In the genomic region with DNA sequence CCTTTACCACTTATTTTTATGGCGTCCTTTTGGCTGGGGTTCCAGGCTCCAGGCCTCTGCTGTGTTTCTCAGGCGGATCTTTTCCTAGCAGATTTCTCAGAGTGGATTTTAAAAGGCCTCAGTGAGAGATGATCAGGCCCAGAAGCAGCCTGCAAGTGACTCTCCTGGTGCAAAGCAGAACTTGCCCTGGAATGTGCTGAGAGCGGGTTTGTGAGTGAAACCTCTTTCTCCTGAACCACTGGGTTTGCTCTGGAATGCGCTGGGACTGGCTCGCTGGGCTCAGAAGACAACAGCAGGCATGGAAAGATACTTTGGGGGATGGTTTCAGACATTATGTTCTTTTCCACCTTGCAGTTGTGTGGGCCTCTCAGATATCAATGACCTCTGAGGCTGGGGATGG, we compare ENCODE assay signal across 30 mouse cellular contexts. TPM values are rescaled to one million over a fixed set of nuclear protein-coding genes. Genes with fewer than 3 reads are reported as not detected.
DNase-seq lines count a peak whose midpoint lies in the region; ATAC-seq and TF ChIP-seq lines count a peak whose summit lies in the region.
"Had no signal": no experiment of that assay in that cellular context is flagged by ENCODE, and none has a peak within 500 bp of the region (broad histone marks: within the 10 kb centered on the region; RNA-seq: fewer than 3 reads in every experiment).

No protein-coding gene starts in this region.

- H3K4me1 ChIP-seq in embryonic facial prominence, embryonic 12.5 days = no peaks in the 10 kb centered on the region
- H3K4me1 ChIP-seq in embryonic facial prominence, embryonic 10.5 days = peaks cover 4% of the 10 kb centered on the region
- H3K4me1 ChIP-seq in stomach, embryonic 16.5 days (ENCODE audit: control insufficient read depth, insufficient read depth, low read length) = no peaks in the 10 kb centered on the region
- H3K4me1 ChIP-seq in stomach, postnatal 0 days (replicated peaks; ENCODE audit: control insufficient read depth, insufficient read depth) = no peaks in the 10 kb centered on the region
- H3K4me1 ChIP-seq in limb, embryonic 10.5 days = peaks cover 5% of the 10 kb centered on the region; the same call in 1 of the 2 replicates
- H3K4me1 ChIP-seq in limb, embryonic 15.5 days = peaks cover 6% of the 10 kb centered on the region

- no peak for ATAC-seq in embryonic facial prominence, embryonic 12.5 days (ENCODE audit: insufficient number of reproducible peaks, insufficient read depth, low FRiP score, low TSS enrichment)
- ATAC-seq in stomach, embryonic 16.5 days (ENCODE audit: insufficient read depth, low FRiP score) = no peak
- no peak for ATAC-seq in stomach, postnatal 0 days (ENCODE audit: low FRiP score, low TSS enrichment)
- ATAC-seq in limb, embryonic 15.5 days (ENCODE audit: insufficient number of reproducible peaks, low FRiP score, low TSS enrichment, low read depth) = no peak
- ATAC-seq: forebrain, embryonic 15.5 days; intestine, embryonic 15.5 days had no signal

- H3K27me3 ChIP-seq in embryonic facial prominence, embryonic 12.5 days = no peaks in the 10 kb centered on the region
- no peaks in the 10 kb centered on the region for H3K27me3 ChIP-seq in embryonic facial prominence, embryonic 10.5 days (replicated peaks; ENCODE audit: low read depth, poor library complexity, severe bottlenecking)
- no peaks in the 10 kb centered on the region for H3K27me3 ChIP-seq in stomach, embryonic 16.5 days (ENCODE audit: control insufficient read depth, insufficient read depth, low read length)
- no peaks in the 10 kb centered on the region for H3K27me3 ChIP-seq in stomach, postnatal 0 days (ENCODE audit: control insufficient read depth, insufficient read depth, low read length)
- H3K27me3 ChIP-seq in limb, embryonic 10.5 days (ENCODE audit: low read depth, poor library complexity, severe bottlenecking) = no peaks in the 10 kb centered on the region
- no peaks in the 10 kb centered on the region for H3K27me3 ChIP-seq in limb, embryonic 15.5 days
- H3K27me3 ChIP-seq: CH12.LX; heart, embryonic 13.5 days; hindbrain, embryonic 12.5 days; hindbrain, embryonic 15.5 days; intestine, embryonic 15.5 days; Patski had no signal

- H3K27ac ChIP-seq in embryonic facial prominence, embryonic 12.5 days = peak overlapping the region; percentile 14; the same call in 1 of the 2 replicates
- H3K27ac ChIP-seq in embryonic facial prominence, embryonic 10.5 days (replicated peaks) = no peak overlapping the region
- no peak overlapping the region for H3K27ac ChIP-seq in stomach, embryonic 16.5 days (ENCODE audit: low read length)
- H3K27ac ChIP-seq in stomach, postnatal 0 days (replicated peaks) = no peak overlapping the region
- H3K27ac ChIP-seq in limb, embryonic 10.5 days = 0 out of 2 replicates have a peak overlapping the region, but pooled peaks have one; percentile 11
- H3K27ac ChIP-seq in limb, embryonic 15.5 days = peak overlapping the region; percentile 62
- H3K27ac ChIP-seq: forebrain, embryonic 10.5 days; forebrain, embryonic 15.5 days; heart, adult 2 months; heart, embryonic 10.5 days; heart, embryonic 13.5 days; hindbrain, embryonic 12.5 days; hindbrain, embryonic 15.5 days; intestine, embryonic 15.5 days had no signal

- H3K9me3 ChIP-seq in embryonic facial prominence, embryonic 12.5 days = no peaks in the 10 kb centered on the region
- peaks cover 8% of the 10 kb centered on the region; the same call in 1 of the 2 replicates for H3K9me3 ChIP-seq in embryonic facial prominence, embryonic 10.5 days
- H3K9me3 ChIP-seq in stomach, embryonic 16.5 days (replicated peaks; ENCODE audit: control insufficient read depth, low read length) = no peaks in the 10 kb centered on the region
- H3K9me3 ChIP-seq in stomach, postnatal 0 days (ENCODE audit: control insufficient read depth, low read length) = no peaks in the 10 kb centered on the region
- 0 out of 2 replicates have a peak, but pooled peaks cover 3% of the 10 kb centered on the region for H3K9me3 ChIP-seq in limb, embryonic 10.5 days (replicated peaks)
- no peaks in the 10 kb centered on the region for H3K9me3 ChIP-seq in limb, embryonic 15.5 days
- H3K9me3 ChIP-seq: forebrain, embryonic 15.5 days; heart, embryonic 10.5 days; hindbrain, embryonic 12.5 days; hindbrain, embryonic 15.5 days; intestine, embryonic 15.5 days had no signal

- no peak overlapping the region for H3K9ac ChIP-seq in embryonic facial prominence, embryonic 12.5 days
- H3K9ac ChIP-seq in stomach, embryonic 16.5 days (ENCODE audit: low read length) = 0 out of 2 replicates have a peak overlapping the region, but pooled peaks have one; percentile 17
- no peak overlapping the region for H3K9ac ChIP-seq in stomach, postnatal 0 days (ENCODE audit: low read length)
- H3K9ac ChIP-seq in limb, embryonic 15.5 days = no peak overlapping the region
- H3K9ac ChIP-seq: forebrain, embryonic 15.5 days; heart, embryonic 13.5 days; hindbrain, embryonic 12.5 days; hindbrain, embryonic 15.5 days; intestine, embryonic 15.5 days had no signal

- TF ChIP-seq EP300 in stomach, postnatal 0 days (optimal IDR thresholded peaks at IDR 0.05) = no peak

- H3K4me2 ChIP-seq in embryonic facial prominence, embryonic 12.5 days (replicated peaks) = no peak overlapping the region
- H3K4me2 ChIP-seq in stomach, embryonic 16.5 days (ENCODE audit: low read depth, low read length) = no peak overlapping the region
- H3K4me2 ChIP-seq in stomach, postnatal 0 days (replicated peaks; ENCODE audit: low read depth) = no peak overlapping the region
- no peak overlapping the region for H3K4me2 ChIP-seq in limb, embryonic 15.5 days
- H3K4me2 ChIP-seq: forebrain, embryonic 15.5 days; heart, embryonic 13.5 days; hindbrain, embryonic 12.5 days; hindbrain, embryonic 15.5 days; intestine, embryonic 15.5 days had no signal

- no peak for TF ChIP-seq CTCF in stomach, postnatal 0 days (IDR thresholded peaks at IDR 0.05; ENCODE audit: low read depth)

- no peaks in the 10 kb centered on the region for H3K36me3 ChIP-seq in embryonic facial prominence, embryonic 12.5 days
- H3K36me3 ChIP-seq in embryonic facial prominence, embryonic 10.5 days (replicated peaks) = no peaks in the 10 kb centered on the region
- H3K36me3 ChIP-seq in stomach, embryonic 16.5 days (ENCODE audit: control insufficient read depth, insufficient read depth, low read length) = no peaks in the 10 kb centered on the region
- H3K36me3 ChIP-seq in stomach, postnatal 0 days (ENCODE audit: control insufficient read depth, insufficient read depth, low read length) = no peaks in the 10 kb centered on the region
- no peaks in the 10 kb centered on the region for H3K36me3 ChIP-seq in limb, embryonic 10.5 days
- no peaks in the 10 kb centered on the region for H3K36me3 ChIP-seq in limb, embryonic 15.5 days
- H3K36me3 ChIP-seq: forebrain, embryonic 10.5 days; forebrain, embryonic 15.5 days; G1E; heart, embryonic 10.5 days; heart, embryonic 13.5 days; hindbrain, embryonic 12.5 days; hindbrain, embryonic 15.5 days; intestine, embryonic 15.5 days had no signal

- 56% methylated on average over 5 of the region's 5 CpGs for WGBS in embryonic facial prominence, embryonic 12.5 days
- 69% methylated on average over 5 of the region's 5 CpGs for WGBS in embryonic facial prominence, embryonic 10.5 days
- 60% methylated on average over 5 of the region's 5 CpGs for WGBS in stomach, embryonic 16.5 days
- 69% methylated on average over 5 of the region's 5 CpGs for WGBS in stomach, postnatal 0 days
- 66% methylated on average over 5 of the region's 5 CpGs for WGBS in limb, embryonic 10.5 days
- WGBS in limb, embryonic 15.5 days = 43% methylated on average over 5 of the region's 5 CpGs

- H3K4me3 ChIP-seq in embryonic facial prominence, embryonic 12.5 days = no peak overlapping the region
- H3K4me3 ChIP-seq in embryonic facial prominence, embryonic 10.5 days = no peak overlapping the region
- no peak overlapping the region for H3K4me3 ChIP-seq in stomach, embryonic 16.5 days (replicated peaks; ENCODE audit: low read length)
- H3K4me3 ChIP-seq in stomach, postnatal 0 days (ENCODE audit: low read depth, low read length) = no peak overlapping the region
- H3K4me3 ChIP-seq in limb, embryonic 10.5 days = no peak overlapping the region
- H3K4me3 ChIP-seq in limb, embryonic 15.5 days = no peak overlapping the region
- H3K4me3 ChIP-seq: forebrain, embryonic 10.5 days; forebrain, embryonic 15.5 days; heart, adult 2 months; heart, embryonic 10.5 days; heart, embryonic 13.5 days; hindbrain, embryonic 12.5 days; hindbrain, embryonic 15.5 days; intestine, embryonic 15.5 days had no signal

- no peak for DNase-seq in embryonic facial prominence, embryonic 10.5 days (ENCODE audit: low spot score)
- DNase-seq in stomach, postnatal 0 days (ENCODE audit: low spot score) = no peak
- DNase-seq in limb, embryonic 10.5 days (ENCODE audit: low spot score) = no peak
- no peak for DNase-seq in adrenal gland, adult 8-10 months
- DNase-seq in left cerebral cortex, adult 8-10 months (ENCODE audit: low spot score in 2 of 2) = no peak
- DNase-seq: adrenal gland, postnatal 14 days; B cell, adult 2 months; cerebellum, adult 11 months; cerebellum, adult 2 months; cerebellum, adult 9-11 months; cerebellum, postnatal 25 days; gastrocnemius, postnatal 25 days had no signal

RNA-seq across cellular contexts. Expression of a gene that starts 22.7 kb away (rescaled TPM):
- polyA plus RNA-seq in embryonic facial prominence, embryonic 12.5 days (2016; fragmentation: Nextera tagmentation; extraction: Ambion mirVana) = 0.08 TPM in 1 of 2 replicates, not detected in the other
- polyA plus RNA-seq in embryonic facial prominence, embryonic 10.5 days (2016; fragmentation: Nextera tagmentation; extraction: Ambion mirVana) = not detected in 2 replicates
- 3.3 and 4.9 TPM in 2 replicates for polyA plus RNA-seq in stomach, embryonic 16.5 days (2015; fragmentation: Nextera tagmentation; extraction: Ambion mirVana)
- polyA plus RNA-seq in stomach, postnatal 0 days (2015; fragmentation: Nextera tagmentation; extraction: Ambion mirVana) = 10.1 and 12.8 TPM in 2 replicates
- polyA plus RNA-seq in limb, embryonic 10.5 days (2016; fragmentation: Nextera tagmentation; extraction: Ambion mirVana) = 0.06 TPM in 1 of 2 replicates, not detected in the other
- 0.07 TPM in 1 of 2 replicates, not detected in the other for polyA plus RNA-seq in limb, embryonic 15.5 days (2015; fragmentation: Nextera tagmentation; extraction: Ambion mirVana)
- total RNA-seq in adrenal gland, adult 8-10 months (2022) = under 1 TPM; 0.16 to 0.59 (median 0.19) TPM
- total RNA-seq in left cerebral cortex, adult 8-10 months (2022) = under 1 TPM in 1 of 4 experiments, not detected in 3; 0.18 TPM
- total RNA-seq: CH12.LX; G1E; gastrocnemius, adult 8-10 months; gastrocnemius, postnatal 25 days; heart, adult 2 months; heart, postnatal 25 days; hematopoietic stem cell, adult 5-6 weeks had no signal
- polyA plus RNA-seq: forebrain, embryonic 10.5 days; G1E; heart, adult 2 months; heart, embryonic 13.5 days; heart, embryonic 16.5 days; hindbrain, embryonic 12.5 days; hindbrain, embryonic 15.5 days had no signal

RNA-seq across cellular contexts. Expression of a gene that starts 24.7 kb away (rescaled TPM):
- 141 and 152 TPM in 2 replicates for polyA plus RNA-seq in embryonic facial prominence, embryonic 12.5 days (2016; fragmentation: Nextera tagmentation; extraction: Ambion mirVana)
- 75.1 and 84.8 TPM in 2 replicates for polyA plus RNA-seq in embryonic facial prominence, embryonic 10.5 days (2016; fragmentation: Nextera tagmentation; extraction: Ambion mirVana)
- polyA plus RNA-seq in stomach, embryonic 16.5 days (2015; fragmentation: Nextera tagmentation; extraction: Ambion mirVana) = 127 and 139 TPM in 2 replicates
- 54.4 and 55.6 TPM in 2 replicates for polyA plus RNA-seq in stomach, postnatal 0 days (2015; fragmentation: Nextera tagmentation; extraction: Ambion mirVana)
- 65.2 and 86.5 TPM in 2 replicates for polyA plus RNA-seq in limb, embryonic 10.5 days (2016; fragmentation: Nextera tagmentation; extraction: Ambion mirVana)
- polyA plus RNA-seq in limb, embryonic 15.5 days (2015; fragmentation: Nextera tagmentation; extraction: Ambion mirVana) = 150 and 151 TPM in 2 replicates
- total RNA-seq in adrenal gland, adult 8-10 months (2022) = 10 to 100 TPM; 53.3 to 96.0 (median 73.4) TPM
- total RNA-seq in left cerebral cortex, adult 8-10 months (2022) = 10 to 100 TPM; 66.6 to 73.1 (median 71.6) TPM
- polyA plus RNA-seq: G1E had no signal

Comparison
In these comparisons a context has a peak if more than half of its experiments do, and no peak if none do; other contexts are left out.
1. H3K27ac ChIP-seq: peak in embryonic facial prominence, embryonic 12.5 days (single experiment), limb, embryonic 10.5 days (single experiment) and limb, embryonic 15.5 days (single experiment); none in embryonic facial prominence, embryonic 10.5 days (single experiment), stomach, embryonic 16.5 days (single experiment) and stomach, postnatal 0 days (single experiment).